Mouse (Mus musculus) ES-E14 (cell line): Measurements from ENCODE around the gene Kcnh1. TPM values are rescaled to one million over a fixed set of nuclear protein-coding genes. Genes with fewer than 3 reads are reported as not detected.

Experiments used
- DNase-seq: peaks from one replicate; pipeline ENCODE4 v3.0.0-alpha.2; 2013; ENCODE audit warnings: low read depth, low spot score
- H3K27ac ChIP-seq: 2 replicates; pipeline ENCODE4 v1.5.1; 2012; ENCODE audit warnings: low read depth, mild to moderate bottlenecking, low read length, moderate library complexity, mixed read lengths; ENCODE audit not compliant: poor library complexity, insufficient read depth, severe bottlenecking
- H3K36me3 ChIP-seq: 2 replicates; pipeline ENCODE4 v1.6.1; 2012; ENCODE audit warnings: mild to moderate bottlenecking, low read length, moderate library complexity, mixed read lengths; ENCODE audit not compliant: control insufficient read depth, poor library complexity, insufficient read depth, severe bottlenecking
- H3K4me1 ChIP-seq, 2 experiments: fragments of 150-350 bp in 1 of 2; sonication (generic) in 1 of 2; 2 replicates each; pipeline ENCODE4 v1.6.1; 2012; ENCODE audit warnings: low read length in 2 of 2, mild to moderate bottlenecking in 1 of 2, mixed read lengths in 1 of 2; ENCODE audit not compliant: control insufficient read depth in 2 of 2, insufficient read depth in 2 of 2, poor library complexity in 1 of 2
- H3K4me3 ChIP-seq, 2 experiments: fragments of 150-350 bp in 1 of 2; sonication (generic) in 1 of 2; 2 replicates each; pipeline ENCODE4 v1.5.1; 2012; ENCODE audit warnings: low read length in 2 of 2, low read depth in 1 of 2, mild to moderate bottlenecking in 1 of 2, mixed read lengths in 1 of 2; ENCODE audit not compliant: insufficient read depth in 1 of 2, poor library complexity in 1 of 2, severe bottlenecking in 1 of 2
- H3K9ac ChIP-seq: 2 replicates; pipeline ENCODE4 v1.6.1; 2012; ENCODE audit warnings: low read depth, mild to moderate bottlenecking, low read length, mixed read lengths; ENCODE audit not compliant: poor library complexity, insufficient read depth, severe bottlenecking
- H3K9me3 ChIP-seq: fragments of 150-350 bp; sonication (generic); 2 replicates; pipeline ENCODE4 v1.6.1; 2012; ENCODE audit warnings: low read depth, mild to moderate bottlenecking, low read length; ENCODE audit not compliant: control insufficient read depth, insufficient read depth
- CHD2 ChIP-seq: IDR thresholded peaks from 2 replicates; pipeline ENCODE4 v1.6.1; 2014; ENCODE audit warnings: mild to moderate bottlenecking, low read depth, low read length, inconsistent platforms
- HCFC1 ChIP-seq: IDR thresholded peaks from 2 replicates; pipeline ENCODE4 v1.6.1; 2012; ENCODE audit warnings: low read length, inconsistent platforms, borderline replicate concordance; ENCODE audit not compliant: insufficient read depth
- MAFK ChIP-seq: IDR thresholded peaks from 2 replicates; pipeline ENCODE4 v1.6.1; 2014; ENCODE audit warnings: mild to moderate bottlenecking, low read depth, low read length, inconsistent platforms; ENCODE audit not compliant: insufficient read depth
- ZC3H11A ChIP-seq: IDR thresholded peaks from 2 replicates; pipeline ENCODE4 v1.6.1; 2012; ENCODE audit warnings: low read depth, mild to moderate bottlenecking, inconsistent platforms, low read length, borderline replicate concordance
- ZNF384 ChIP-seq: IDR thresholded peaks from 2 replicates; pipeline ENCODE4 v1.6.1; 2012; ENCODE audit warnings: low read depth, low read length, inconsistent platforms
- in situ Hi-C, 2 experiments: fragments of 600-800 bp; cut with MboI; formaldehyde crosslinking; loops; one replicate each; pipeline ENCODE4 v1.15.1; 2025; ENCODE audit warnings: low sequenced_read_pairs in 2 of 2, inconsistent platforms in 1 of 2; ENCODE audit not compliant: unreplicated experiment in 2 of 2
- total RNA-seq: library from RNA; depleted of rRNA; stranded (reverse); fragments of 300-350 nt; gene quantifications from 2 replicates; pipeline ENCODE4 v1.2.3, GENCODE M21; 2012

Kcnh1 gene
- total RNA-seq, 1 experiment: 0.71 TPM

GRCm38 (mm10) chr1:192313571-192313972 lies 123.0 kb downstream of the Kcnh1 start:
- TF ChIP-seq CHD2 (no peak), MAFK (no peak), HCFC1 (no peak), ZC3H11A (no peak), ZNF384 (no peak)
- H3K27ac ChIP-seq: no peak overlapping the region
- no peak overlapping the region for H3K9ac ChIP-seq
- no peak for DNase-seq
- no peaks in the 10 kb centered on the region for H3K9me3 ChIP-seq
- peaks cover 0 to 7% of the 10 kb centered on the region in 2 experiments; a peak in 3 of 4 replicates for H3K4me1 ChIP-seq
- H3K36me3 ChIP-seq: no peaks in the 10 kb centered on the region
- H3K4me3 ChIP-seq: no peak overlapping the region
- in situ Hi-C loops: no loop called here

- no peak for DNase-seq
- peaks cover 0 to 7% of the 10 kb centered on the region in 2 experiments; a peak in 3 of 4 replicates for H3K4me1 ChIP-seq
- H3K4me3 ChIP-seq: no peak overlapping the region
- in situ Hi-C loops: no loop called here
- no peaks in the 10 kb centered on the region for H3K36me3 ChIP-seq
- TF ChIP-seq MAFK (no peak), CHD2 (no peak), HCFC1 (no peak)
- no peak overlapping the region for H3K9ac ChIP-seq
- H3K9me3 ChIP-seq: no peaks in the 10 kb centered on the region
- no peak overlapping the region for H3K27ac ChIP-seq
Observed at GRCm38 (mm10) chr1:192314044-192314443, 123.5 kb downstream of the Kcnh1 start.

- in situ Hi-C loops: no loop called here
- no peak overlapping the region for H3K27ac ChIP-seq
- H3K9me3 ChIP-seq: no peaks in the 10 kb centered on the region
- TF ChIP-seq ZC3H11A (no peak), CHD2 (no peak)
- no peaks in the 10 kb centered on the region for H3K36me3 ChIP-seq
- peaks cover 0 to 7% of the 10 kb centered on the region in 2 experiments; a peak in 3 of 4 replicates for H3K4me1 ChIP-seq
- no peak overlapping the region for H3K4me3 ChIP-seq
- H3K9ac ChIP-seq: no peak overlapping the region
- DNase-seq: no peak
Observed at GRCm38 (mm10) chr1:192315392-192316070, 125.0 kb downstream of the Kcnh1 start.

GRCm38 (mm10) chr1:192324223-192324622 lies 133.6 kb downstream of the Kcnh1 start:
- Histone ChIP-seq H3K4me1 (no peaks in the 10 kb centered on the region), H3K9ac (no peak overlapping the region), H3K36me3 (no peaks in the 10 kb centered on the region), H3K9me3 (no peaks in the 10 kb centered on the region), H3K4me3 (no peak overlapping the region), H3K27ac (no peak overlapping the region)
- DNase-seq: no peak
- in situ Hi-C loops: no loop called here
- TF ChIP-seq HCFC1: no peak
- no peak for TF ChIP-seq CHD2
- TF ChIP-seq MAFK: no peak
- TF ChIP-seq ZC3H11A: no peak
- no peak for TF ChIP-seq ZNF384

- Histone ChIP-seq H3K27ac (no peak overlapping the region), H3K9ac (no peak overlapping the region), H3K36me3 (no peaks in the 10 kb centered on the region), H3K4me3 (no peak overlapping the region), H3K9me3 (no peaks in the 10 kb centered on the region), H3K4me1 (no peaks in the 10 kb centered on the region)
- no peak for DNase-seq
- TF ChIP-seq ZC3H11A: no peak
- TF ChIP-seq MAFK: no peak
- TF ChIP-seq HCFC1: no peak
- in situ Hi-C loops: no loop called here
Observed at GRCm38 (mm10) chr1:192327052-192327451, 136.5 kb downstream of the Kcnh1 start.
